Mouse (Mus musculus) forebrain, postnatal 0 days (tissue): Measurements from ENCODE around the gene Gsg1l. TPM values are rescaled to one million over a fixed set of nuclear protein-coding genes. Genes with fewer than 3 reads are reported as not detected.

Experiments used
- ATAC-seq: fragments of 200-750 bp; cut with Nextera tagmentation; 2 replicates; pipeline ENCODE4 v1.8.0; 2017; ENCODE audit warnings: mild to moderate bottlenecking, moderate library complexity
- DNase-seq: peaks from one replicate; pipeline ENCODE4 v3.0.0-alpha.2; 2015
- H3K27ac ChIP-seq: fragments of 300-500 bp; sonication (generic); 2 replicates; pipeline ENCODE4 v1.5.1; 2014; ENCODE audit warnings: low read depth, mild to moderate bottlenecking, antibody characterized with exemption, low read length, moderate library complexity, mixed read lengths
- H3K27me3 ChIP-seq: fragments of 300-500 bp; sonication (generic); 2 replicates; pipeline ENCODE4 v1.6.1; 2014; ENCODE audit warnings: mild to moderate bottlenecking, low read length, mixed read lengths; ENCODE audit not compliant: insufficient read depth
- H3K36me3 ChIP-seq: fragments of 300-500 bp; sonication (generic); 2 replicates; pipeline ENCODE4 v1.6.1; 2014; ENCODE audit warnings: mild to moderate bottlenecking, moderate library complexity; ENCODE audit not compliant: insufficient read depth
- H3K4me1 ChIP-seq: fragments of 300-500 bp; sonication (generic); 2 replicates; pipeline ENCODE4 v1.6.1; 2014; ENCODE audit warnings: antibody characterized with exemption; ENCODE audit not compliant: insufficient read depth
- H3K4me2 ChIP-seq: fragments of 300-500 bp; sonication (generic); 2 replicates; pipeline ENCODE4 v1.6.1; 2014; ENCODE audit warnings: low read depth, mild to moderate bottlenecking, moderate library complexity
- H3K4me3 ChIP-seq: fragments of 300-500 bp; sonication (generic); 2 replicates; pipeline ENCODE4 v1.5.1; 2014; ENCODE audit warnings: low read depth, low read length, mixed read lengths
- H3K9ac ChIP-seq: fragments of 300-500 bp; sonication (generic); 2 replicates; pipeline ENCODE4 v1.6.1; 2014; ENCODE audit warnings: mild to moderate bottlenecking
- H3K9me3 ChIP-seq: fragments of 300-500 bp; sonication (generic); 2 replicates; pipeline ENCODE4 v1.6.1; 2016; ENCODE audit warnings: low read length
- CTCF ChIP-seq: sonication (generic); IDR thresholded peaks from 2 replicates; pipeline ENCODE4 v1.5.1; 2016; ENCODE audit warnings: antibody characterized with exemption, control low read depth, low read depth
- WGBS: fragments of 180-500 bp; shearing (Covaris S2); extraction: QIAGEN DNeasy Blood & Tissue Kit; methylation state at CpG from one replicate; pipeline ENCODE4 v1.1.7; 2014; 5-methylcytosine and 5-hydroxymethylcytosine counted together
- polyA plus RNA-seq: library from polyadenylated mRNA; unstranded; fragments of >200 nt; fragmentation: Nextera tagmentation; extraction: Ambion mirVana; gene quantifications from 2 replicates; pipeline ENCODE4 v1.2.1, GENCODE M21; 2015
- total RNA-seq: library from RNA; depleted of rRNA; stranded (reverse); fragments of >200 nt; gene quantifications from 2 replicates; pipeline ENCODE4 v1.2.3, GENCODE M21; 2014

Gene Gsg1l
- total and polyA plus RNA-seq, 2 experiments from 2014 or later = 10.7 to 20.0 TPM

DNA sequence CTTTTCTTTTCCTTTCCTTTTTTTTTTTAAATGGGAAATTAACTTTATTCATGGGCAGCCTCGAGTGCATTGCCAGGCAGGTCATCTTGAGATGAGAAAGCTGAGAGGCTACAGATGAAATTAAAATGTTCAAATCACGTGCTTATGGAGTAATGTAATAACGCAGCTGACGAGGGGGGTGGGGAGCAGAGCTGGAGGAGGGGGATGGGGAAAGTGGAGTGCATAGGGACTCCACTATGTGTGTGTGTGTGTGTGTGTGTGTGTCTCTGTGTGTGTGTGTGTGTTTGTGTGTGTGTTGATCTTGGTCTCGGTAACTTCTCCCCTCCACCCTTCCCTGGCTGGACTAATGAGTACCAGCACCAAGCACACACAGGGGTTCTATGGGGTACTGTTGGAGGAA lies 150.6 kb downstream of the Gsg1l start:
- peaks cover 11% of the 10 kb centered on the region; the same call in 1 of the 2 replicates for H3K4me1 ChIP-seq
- H3K27me3 ChIP-seq = no peaks in the 10 kb centered on the region
- no peak overlapping the region for H3K4me2 ChIP-seq
- no peak for TF ChIP-seq CTCF
- H3K4me3 ChIP-seq = no peak overlapping the region
- H3K36me3 ChIP-seq = no peaks in the 10 kb centered on the region
- 56% methylated on average over 5 of the region's 5 CpGs for WGBS
- DNase-seq = no peak
- H3K9me3 ChIP-seq = no peaks in the 10 kb centered on the region
- H3K27ac ChIP-seq = no peak overlapping the region
- ATAC-seq = no peak
- H3K9ac ChIP-seq = no peak overlapping the region

- Histone ChIP-seq H3K36me3 (no peaks in the 10 kb centered on the region), H3K4me1 (no peaks in the 10 kb centered on the region), H3K4me3 (no peak overlapping the region), H3K27me3 (no peaks in the 10 kb centered on the region), H3K9ac (no peak overlapping the region), H3K4me2 (no peak overlapping the region), H3K27ac (no peak overlapping the region), H3K9me3 (no peaks in the 10 kb centered on the region)
- ATAC-seq = no peak
- no peak for DNase-seq
- no peak for TF ChIP-seq CTCF
- WGBS = 88% methylated on average over 5 of the region's 5 CpGs
Observed at GRCm38 (mm10) chr7:125924044-125924443, 158.2 kb downstream of the Gsg1l start.

- Histone ChIP-seq H3K27ac (no peak overlapping the region), H3K9ac (no peak overlapping the region), H3K27me3 (no peaks in the 10 kb centered on the region), H3K9me3 (no peaks in the 10 kb centered on the region), H3K4me2 (no peak overlapping the region), H3K36me3 (no peaks in the 10 kb centered on the region), H3K4me1 (no peaks in the 10 kb centered on the region), H3K4me3 (no peak overlapping the region)
- no peak for DNase-seq
- 73% methylated on average over 5 of the region's 5 CpGs for WGBS
- ATAC-seq = no peak
- TF ChIP-seq CTCF = no peak
Observed at GRCm38 (mm10) chr7:125920801-125921200, 161.4 kb downstream of the Gsg1l start.

GRCm38 (mm10) chr7:125900386-125901161 lies 181.6 kb downstream of the Gsg1l start:
- no peak overlapping the region for H3K4me3 ChIP-seq
- H3K27ac ChIP-seq = peak overlapping the region; percentile 9; the same call in 1 of the 2 replicates
- H3K27me3 ChIP-seq = no peaks in the 10 kb centered on the region
- no peaks in the 10 kb centered on the region for H3K9me3 ChIP-seq
- no peak overlapping the region for H3K4me2 ChIP-seq
- no peaks in the 10 kb centered on the region for H3K4me1 ChIP-seq
- no peak for TF ChIP-seq CTCF
- ATAC-seq (peak; percentile 62), DNase-seq (peak; percentile 20)
- no peak overlapping the region for H3K9ac ChIP-seq
- WGBS = 41% methylated on average over 13 of the region's 13 CpGs
- no peaks in the 10 kb centered on the region for H3K36me3 ChIP-seq

DNA sequence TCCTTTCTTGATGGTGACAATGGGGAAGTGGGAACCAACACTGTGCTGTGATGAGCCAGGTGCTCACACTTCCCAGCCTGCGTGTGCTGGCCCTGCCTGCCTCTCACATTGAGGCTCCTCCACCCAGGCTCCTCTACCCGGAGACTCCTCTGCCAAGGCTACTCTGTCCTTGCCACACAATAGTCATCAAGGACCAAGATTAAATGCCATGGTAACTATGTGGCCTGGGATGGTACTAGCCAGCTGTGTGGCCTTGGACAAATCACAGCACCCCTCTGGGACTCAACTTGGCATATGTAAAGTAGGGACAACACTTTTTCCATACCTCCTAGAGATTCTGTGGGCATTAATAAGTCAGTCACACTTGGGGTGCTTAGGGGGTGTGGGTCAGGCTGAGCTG lies 182.3 kb downstream of the Gsg1l start:
- no peak for TF ChIP-seq CTCF
- DNase-seq (no peak), ATAC-seq (no peak)
- no peak overlapping the region for H3K4me2 ChIP-seq
- H3K9me3 ChIP-seq = no peaks in the 10 kb centered on the region
- no peaks in the 10 kb centered on the region for H3K36me3 ChIP-seq
- 58% methylated on average over 2 of the region's 2 CpGs for WGBS
- no peaks in the 10 kb centered on the region for H3K27me3 ChIP-seq
- no peaks in the 10 kb centered on the region for H3K4me1 ChIP-seq
- no peak overlapping the region for H3K27ac ChIP-seq
- no peak overlapping the region for H3K4me3 ChIP-seq
- no peak overlapping the region for H3K9ac ChIP-seq

DNA sequence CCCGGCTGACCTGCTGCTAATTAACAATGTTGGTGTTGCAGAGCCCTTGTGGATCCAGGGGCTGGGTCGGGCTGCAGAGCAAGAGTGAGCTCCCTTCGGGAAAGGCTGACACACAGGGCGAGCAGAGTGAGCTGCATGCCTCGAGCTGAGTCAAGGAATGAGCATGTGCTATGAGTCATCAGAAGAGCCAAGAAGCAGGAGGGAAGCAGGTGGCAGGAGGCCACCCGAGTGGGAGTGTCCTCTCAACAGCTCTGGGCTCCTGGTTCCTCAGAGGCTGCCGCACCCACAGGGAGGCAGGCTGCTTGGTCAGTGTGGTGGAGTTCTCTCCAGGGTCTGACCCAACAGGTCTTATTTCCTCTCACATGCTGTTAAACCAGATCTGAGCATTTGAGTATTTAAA lies 183.2 kb downstream of the Gsg1l start:
- H3K27ac ChIP-seq = no peak overlapping the region
- H3K27me3 ChIP-seq = no peaks in the 10 kb centered on the region
- H3K4me3 ChIP-seq = no peak overlapping the region
- H3K4me2 ChIP-seq = no peak overlapping the region
- 61% methylated on average over 7 of the region's 7 CpGs for WGBS
- no peak for TF ChIP-seq CTCF
- H3K9ac ChIP-seq = no peak overlapping the region
- H3K36me3 ChIP-seq = no peaks in the 10 kb centered on the region
- ATAC-seq = peak; percentile 23; the same call in 1 of the 2 replicates
- no peak for DNase-seq
- no peaks in the 10 kb centered on the region for H3K9me3 ChIP-seq
- no peaks in the 10 kb centered on the region for H3K4me1 ChIP-seq

DNA sequence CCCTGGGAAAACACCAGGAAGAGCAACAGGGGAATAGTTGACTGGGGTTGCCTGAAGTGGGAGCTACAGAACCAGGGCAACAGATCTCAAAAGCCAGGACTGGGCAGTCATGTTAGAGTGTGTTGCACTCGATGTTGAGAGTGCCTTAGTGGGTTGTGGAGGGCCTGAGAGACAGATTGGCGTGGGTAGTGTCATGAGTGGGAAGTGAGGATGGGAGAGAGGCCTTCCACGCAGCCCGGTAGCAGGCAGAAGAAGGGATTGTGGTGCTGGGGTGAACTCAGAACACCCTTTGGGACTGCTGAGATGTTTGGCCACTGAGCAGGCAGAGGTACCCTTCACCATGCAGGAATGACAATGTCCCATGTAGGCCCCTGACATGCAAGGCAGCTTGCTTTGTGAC lies 185.2 kb downstream of the Gsg1l start:
- no peak overlapping the region for H3K4me2 ChIP-seq
- no peak overlapping the region for H3K9ac ChIP-seq
- no peak for TF ChIP-seq CTCF
- no peaks in the 10 kb centered on the region for H3K36me3 ChIP-seq
- 81% methylated on average over 4 of the region's 4 CpGs for WGBS
- no peak for DNase-seq
- H3K4me3 ChIP-seq = no peak overlapping the region
- H3K27ac ChIP-seq = no peak overlapping the region
- no peaks in the 10 kb centered on the region for H3K27me3 ChIP-seq
- no peak for ATAC-seq
- no peaks in the 10 kb centered on the region for H3K9me3 ChIP-seq
- no peaks in the 10 kb centered on the region for H3K4me1 ChIP-seq
